Mouse (Mus musculus) liver, embryonic 14.5 days (tissue): ENCODE data around the gene Olfr1061.

Experiments
- CTCF ChIP-seq: IDR thresholded peaks from 2 replicates; pipeline ENCODE4 v1.5.1; 2016; ENCODE audit warnings: antibody characterized with exemption, low read depth, control low read depth
- EP300 ChIP-seq: IDR thresholded peaks from 2 replicates; pipeline ENCODE4 v1.6.1; 2016; ENCODE audit warnings: antibody characterized with exemption, low read depth

GRCm38 (mm10) chr2:86460434-86460833 lies 46.6 kb upstream of the Olfr1061 start:
- no peak for TF ChIP-seq CTCF
- no peak for TF ChIP-seq EP300
